18 mouse cellular contexts compared by ENCODE assay signal in the genomic region with DNA sequence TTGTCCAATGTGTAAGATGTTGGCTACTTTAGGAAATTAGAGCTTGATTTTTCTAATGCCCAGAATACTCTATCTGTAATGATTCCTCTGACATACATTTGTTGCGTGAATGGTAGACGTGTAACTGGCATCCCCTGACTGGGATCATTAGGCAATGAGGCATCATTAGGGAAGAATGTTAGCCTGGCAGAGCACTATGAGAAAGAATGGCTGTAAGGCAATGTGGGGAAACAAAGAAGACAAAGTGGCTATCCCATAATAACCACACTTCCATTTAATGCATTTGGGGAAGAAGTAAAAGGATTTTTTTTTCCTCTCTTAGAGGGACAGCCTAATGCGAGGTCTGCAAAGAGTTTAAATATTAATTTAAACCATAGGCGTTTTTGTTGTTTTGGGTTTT.
"Had no signal": no experiment of that assay in that cellular context is flagged by ENCODE, and none has a peak within 500 bp of the region (broad histone marks: within the 10 kb centered on the region; RNA-seq: fewer than 3 reads in every experiment).

No protein-coding gene starts in this region.

- H3K9me3 ChIP-seq: limb, embryonic 12.5 days; limb, embryonic 15.5 days; midbrain, embryonic 13.5 days; neural tube, embryonic 13.5 days had no signal

- H3K27ac ChIP-seq: kidney, postnatal 0 days; limb, embryonic 12.5 days; limb, embryonic 15.5 days; liver, embryonic 14.5 days; macrophage; midbrain, embryonic 13.5 days; neural tube, embryonic 13.5 days; stomach, postnatal 0 days had no signal

- H3K9ac ChIP-seq: limb, embryonic 15.5 days; liver, embryonic 14.5 days; liver, postnatal 0 days; lung, embryonic 14.5 days; midbrain, embryonic 13.5 days; neural tube, embryonic 13.5 days had no signal

- DNase-seq: kidney, postnatal 25 days; layer of hippocampus, adult 9-11 months; liver, postnatal 0 days; lung, embryonic 14.5 days; right cerebral cortex, adult 18-20 months; right cerebral cortex, postnatal 14 days; right cerebral cortex, postnatal 4 days; thymus, adult 2 months; thymus, postnatal 14 days; thymus, postnatal 4 days had no signal

- H3K36me3 ChIP-seq: limb, embryonic 12.5 days; limb, embryonic 15.5 days; midbrain, embryonic 13.5 days; neural tube, embryonic 13.5 days had no signal

- H3K27me3 ChIP-seq: limb, embryonic 12.5 days; limb, embryonic 15.5 days; midbrain, embryonic 13.5 days; neural tube, embryonic 13.5 days had no signal
